Mouse (Mus musculus) WW6 (cell line): ENCODE measurements around the gene Olfr1204.

Experiments
- DNase-seq: peaks from one replicate; pipeline ENCODE4 v3.0.0-alpha.2; 2013; ENCODE audit warnings: low read depth, low spot score

Olfr1204 gene

DNA sequence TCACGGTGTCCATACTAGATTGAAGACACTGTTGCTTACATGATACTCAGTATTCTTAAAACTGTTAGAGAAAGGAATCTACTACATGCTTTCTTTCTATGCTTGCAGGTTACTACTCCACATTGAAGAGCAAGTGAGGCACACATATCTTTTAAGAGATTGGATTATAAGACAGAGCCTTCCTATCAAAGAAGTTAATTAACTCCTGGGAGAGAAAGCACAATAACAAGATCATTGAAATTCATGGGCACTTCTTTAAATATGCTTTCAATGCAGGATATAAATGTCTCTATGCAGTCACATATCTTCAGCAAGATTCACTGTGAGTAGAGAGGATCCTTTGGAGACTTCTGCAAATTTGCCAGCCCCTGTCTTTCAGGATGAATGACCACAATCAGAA, at the start of gene Olfr1204:
Gene Olfr1204 (plus strand): TSS at position 301 of the 400 bp plus-strand sequence.
- no peak for DNase-seq

DNA sequence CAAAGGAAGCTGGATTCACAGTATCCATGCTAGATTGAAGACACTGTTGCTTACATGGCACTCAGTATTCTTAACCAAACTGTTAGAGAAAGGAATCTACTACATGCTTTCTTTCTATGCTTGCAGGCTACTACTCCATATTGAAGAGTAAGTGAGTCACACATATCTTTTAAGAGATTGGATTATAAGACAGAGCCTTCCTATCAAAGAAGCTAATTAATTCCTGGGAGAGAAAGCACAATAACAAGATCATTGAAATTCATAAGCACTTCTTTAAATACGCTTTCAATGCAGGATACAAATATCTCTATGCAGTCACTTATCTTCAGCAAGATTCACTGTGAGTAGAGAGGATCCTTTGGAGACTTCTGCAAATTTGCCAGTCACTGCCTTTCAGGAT, 34.9 kb upstream of the Olfr1204 start, which contains the start of gene Olfr1202:
Gene Olfr1202 (plus strand): TSS at position 301 of the 400 bp plus-strand sequence.
- no peak for DNase-seq

DNA sequence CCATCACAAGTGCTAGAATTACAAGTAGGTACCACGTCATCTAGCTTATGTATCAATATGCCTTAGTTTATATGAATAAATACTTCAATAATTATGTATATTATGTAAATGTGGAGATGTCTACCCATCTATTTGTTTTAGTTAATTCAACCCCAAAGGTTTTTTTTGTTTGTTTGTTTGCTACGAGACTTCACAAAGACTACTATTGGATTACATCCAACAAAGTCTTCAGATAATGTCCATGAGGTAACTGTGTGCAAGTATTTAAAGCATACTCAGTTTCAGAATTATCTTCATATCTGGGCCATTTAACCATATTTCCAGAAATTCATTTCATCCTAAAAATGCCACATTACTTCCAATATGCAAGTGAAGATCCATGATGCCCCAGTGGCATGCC, 19.7 kb upstream of the Olfr1204 start, which contains the start of gene Olfr1205:
Gene Olfr1205 (plus strand): TSS at position 301 of the 400 bp plus-strand sequence.
- no peak for DNase-seq

GRCm38 (mm10) chr2:88838477-88838876, 10.6 kb upstream of the Olfr1204 start:
- DNase-seq, result no peak

- DNase-seq, result no peak
Measured at GRCm38 (mm10) chr2:88862931-88863330, 13.8 kb downstream of the Olfr1204 start, which contains the start of gene Olfr1206. Gene Olfr1206 (plus strand): TSS chr2:88863231.

- DNase-seq, result no peak
Measured at GRCm38 (mm10) chr2:88902211-88902610, 53.1 kb downstream of the Olfr1204 start, which contains the start of gene Olfr1208. Gene Olfr1208 (minus strand): TSS chr2:88902311.
